Mouse (Mus musculus) testis, adult 2 months (tissue): ENCODE results near the gene Auts2. TPM values are rescaled to one million over a fixed set of nuclear protein-coding genes. Genes with fewer than 3 reads are reported as not detected.

Experiments used
- H3K27ac ChIP-seq: fragments of 200-500 bp; 2 replicates; pipeline ENCODE4 v1.5.1; 2012; ENCODE audit warnings: low read depth, low read length; ENCODE audit not compliant: control insufficient read depth, insufficient read depth
- H3K27me3 ChIP-seq: fragments of 200-500 bp; 2 replicates; pipeline ENCODE4 v1.6.1; 2012; ENCODE audit warnings: mild to moderate bottlenecking, low read length, moderate library complexity; ENCODE audit not compliant: control insufficient read depth, insufficient read depth
- H3K36me3 ChIP-seq: fragments of 200-500 bp; 2 replicates; pipeline ENCODE4 v1.6.1; 2012; ENCODE audit warnings: mild to moderate bottlenecking, low read length; ENCODE audit not compliant: control insufficient read depth, insufficient read depth
- H3K4me1 ChIP-seq: fragments of 200-500 bp; 2 replicates; pipeline ENCODE4 v1.6.1; 2012; ENCODE audit warnings: low read length; ENCODE audit not compliant: control insufficient read depth, insufficient read depth
- H3K4me3 ChIP-seq: fragments of 200-500 bp; 2 replicates; pipeline ENCODE4 v1.5.1; 2012; ENCODE audit warnings: low read depth, mild to moderate bottlenecking, low read length, moderate library complexity, mixed read lengths; ENCODE audit not compliant: control insufficient read depth
- CTCF ChIP-seq: fragments of 200-500 bp; IDR thresholded peaks from 2 replicates; pipeline ENCODE4 v1.5.1; 2012; ENCODE audit warnings: low read depth, mild to moderate bottlenecking, inconsistent platforms, low read length, moderate library complexity; ENCODE audit not compliant: control insufficient read depth, insufficient read depth, insufficient replicate concordance
- POLR2A ChIP-seq: fragments of 200-500 bp; IDR thresholded peaks from 2 replicates; pipeline ENCODE4 v1.6.1; 2012; ENCODE audit warnings: low read depth, mild to moderate bottlenecking, inconsistent platforms, low read length, moderate library complexity; ENCODE audit not compliant: control insufficient read depth
- polyA plus RNA-seq: library from polyadenylated mRNA; depleted of rRNA; stranded (reverse); fragments of >200 nt; gene quantifications from 2 replicates; pipeline ENCODE4 v1.2.3, GENCODE M21; 2012

The Auts2 gene
- polyA plus RNA-seq, 1 experiment: 4.3 TPM

- Histone ChIP-seq H3K36me3 (no peaks in the 10 kb centered on the region), H3K27me3 (no peaks in the 10 kb centered on the region), H3K4me1 (no peaks in the 10 kb centered on the region), H3K4me3 (no peak overlapping the region), H3K27ac (no peak overlapping the region)
- TF ChIP-seq CTCF: no peak
- no peak for TF ChIP-seq POLR2A
Measured at GRCm38 (mm10) chr5:131475278-131475677, 1067.9 kb downstream of the Auts2 start.

- no peak overlapping the region for H3K4me3 ChIP-seq
- TF ChIP-seq POLR2A: no peak
- no peak for TF ChIP-seq CTCF
- no peaks in the 10 kb centered on the region; the same call in 1 of the 2 replicates for H3K4me1 ChIP-seq
- no peaks in the 10 kb centered on the region for H3K36me3 ChIP-seq
- H3K27ac ChIP-seq: no peak overlapping the region
- no peaks in the 10 kb centered on the region for H3K27me3 ChIP-seq
Measured at GRCm38 (mm10) chr5:131468609-131469008, 1074.5 kb downstream of the Auts2 start.

- H3K27me3 ChIP-seq: no peaks in the 10 kb centered on the region
- no peaks in the 10 kb centered on the region for H3K36me3 ChIP-seq
- TF ChIP-seq POLR2A (no peak), CTCF (no peak)
Measured at GRCm38 (mm10) chr5:131466131-131466530, 1077.0 kb downstream of the Auts2 start.

GRCm38 (mm10) chr5:131463402-131463801 lies 1079.7 kb downstream of the Auts2 start:
- no peak for TF ChIP-seq CTCF
- no peak for TF ChIP-seq POLR2A
- H3K27ac ChIP-seq: no peak overlapping the region
- H3K4me1 ChIP-seq: no peaks in the 10 kb centered on the region
- H3K27me3 ChIP-seq: no peaks in the 10 kb centered on the region
- no peaks in the 10 kb centered on the region for H3K36me3 ChIP-seq
- no peak overlapping the region for H3K4me3 ChIP-seq

More at GRCm38 (mm10) chr5:131466131-131466530, 1077.0 kb downstream of the Auts2 start:
- Histone ChIP-seq H3K4me1 (no peaks in the 10 kb centered on the region; the same call in 1 of the 2 replicates), H3K4me3 (no peak overlapping the region), H3K27ac (no peak overlapping the region)

- Histone ChIP-seq H3K36me3 (no peaks in the 10 kb centered on the region), H3K4me3 (no peak overlapping the region), H3K27ac (no peak overlapping the region), H3K4me1 (no peaks in the 10 kb centered on the region), H3K27me3 (no peaks in the 10 kb centered on the region)
- TF ChIP-seq CTCF (no peak), POLR2A (no peak)
Measured at GRCm38 (mm10) chr5:131459951-131460350, 1083.2 kb downstream of the Auts2 start.

GRCm38 (mm10) chr5:131459549-131459948 lies 1083.6 kb downstream of the Auts2 start:
- no peak for TF ChIP-seq POLR2A
- TF ChIP-seq CTCF: no peak
- H3K4me3 ChIP-seq: no peak overlapping the region
- H3K36me3 ChIP-seq: no peaks in the 10 kb centered on the region
- H3K4me1 ChIP-seq: no peaks in the 10 kb centered on the region
- no peak overlapping the region for H3K27ac ChIP-seq
- no peaks in the 10 kb centered on the region for H3K27me3 ChIP-seq

- no peak for TF ChIP-seq CTCF
- TF ChIP-seq POLR2A: no peak
- Histone ChIP-seq H3K4me1 (no peaks in the 10 kb centered on the region), H3K36me3 (no peaks in the 10 kb centered on the region), H3K4me3 (no peak overlapping the region), H3K27ac (no peak overlapping the region), H3K27me3 (no peaks in the 10 kb centered on the region)
Measured at GRCm38 (mm10) chr5:131458700-131459099, 1084.4 kb downstream of the Auts2 start.

GRCm38 (mm10) chr5:131457999-131458398 lies 1085.1 kb downstream of the Auts2 start:
- no peak overlapping the region for H3K4me3 ChIP-seq
- H3K36me3 ChIP-seq: no peaks in the 10 kb centered on the region
- H3K4me1 ChIP-seq: no peaks in the 10 kb centered on the region
- H3K27me3 ChIP-seq: no peaks in the 10 kb centered on the region
- no peak overlapping the region for H3K27ac ChIP-seq
- TF ChIP-seq CTCF: no peak
- no peak for TF ChIP-seq POLR2A
